Mouse (Mus musculus) intestine, embryonic 15.5 days (tissue): ENCODE measurements around the gene Tbxas1. TPM values are rescaled to one million over a fixed set of nuclear protein-coding genes. Genes with fewer than 3 reads are reported as not detected.

Experiments used
- ATAC-seq: fragments of 200-750 bp; cut with Nextera tagmentation; 2 replicates; pipeline ENCODE4 v1.8.0; 2017; ENCODE audit warnings: moderate TSS enrichment, moderate library complexity
- H3K27ac ChIP-seq: fragments of 300-500 bp; sonication (generic); 2 replicates; pipeline ENCODE4 v1.5.1; 2015; ENCODE audit warnings: mild to moderate bottlenecking, inconsistent platforms
- H3K27me3 ChIP-seq: fragments of 300-500 bp; sonication (generic); replicated peaks from 2 replicates; pipeline ENCODE4 v1.6.1; 2015; ENCODE audit warnings: inconsistent platforms
- H3K36me3 ChIP-seq: fragments of 300-500 bp; sonication (generic); 2 replicates; pipeline ENCODE4 v1.6.1; 2015; ENCODE audit warnings: inconsistent platforms
- H3K4me1 ChIP-seq: fragments of 300-500 bp; sonication (generic); replicated peaks from 2 replicates; pipeline ENCODE4 v1.6.1; 2015; ENCODE audit warnings: inconsistent platforms
- H3K4me2 ChIP-seq: fragments of 300-500 bp; sonication (generic); replicated peaks from 2 replicates; pipeline ENCODE4 v1.6.1; 2015; ENCODE audit warnings: mild to moderate bottlenecking, inconsistent platforms
- H3K4me3 ChIP-seq: fragments of 300-500 bp; sonication (generic); replicated peaks from 2 replicates; pipeline ENCODE4 v1.5.1; 2015; ENCODE audit warnings: inconsistent platforms
- H3K9ac ChIP-seq: fragments of 300-500 bp; sonication (generic); 2 replicates; pipeline ENCODE4 v1.6.1; 2015; ENCODE audit warnings: inconsistent platforms
- H3K9me3 ChIP-seq: fragments of 300-500 bp; sonication (generic); 2 replicates; pipeline ENCODE4 v1.6.1; 2016; ENCODE audit warnings: inconsistent platforms
- WGBS: fragments of 180-500 bp; shearing (Covaris S2); methylation state at CpG from one replicate; pipeline ENCODE4 v1.1.7; 2015; 5-methylcytosine and 5-hydroxymethylcytosine counted together
- polyA plus RNA-seq: library from polyadenylated mRNA; unstranded; fragments of >200 nt; fragmentation: Nextera tagmentation; extraction: Ambion mirVana; gene quantifications from 2 replicates; pipeline ENCODE4 v1.2.1, GENCODE M21; 2015

The Tbxas1 gene
- polyA plus RNA-seq, 1 experiment from 2014 or later, result 3.4 TPM

GRCm38 (mm10) chr6:38902820-38903439, 27.7 kb downstream of the Tbxas1 start:
- peak; percentile 42; the same call in 1 of the 2 replicates for ATAC-seq
- Histone ChIP-seq H3K4me1 (peaks cover 2% of the 10 kb centered on the region; the same call in 1 of the 2 replicates), H3K9me3 (no peaks in the 10 kb centered on the region), H3K27me3 (no peaks in the 10 kb centered on the region), H3K4me2 (no peak overlapping the region), H3K4me3 (no peak overlapping the region), H3K9ac (no peak overlapping the region), H3K27ac (no peak overlapping the region; the same call in 1 of the 2 replicates), H3K36me3 (no peaks in the 10 kb centered on the region)
- 79% methylated on average over 10 of the region's 10 CpGs for WGBS

DNA sequence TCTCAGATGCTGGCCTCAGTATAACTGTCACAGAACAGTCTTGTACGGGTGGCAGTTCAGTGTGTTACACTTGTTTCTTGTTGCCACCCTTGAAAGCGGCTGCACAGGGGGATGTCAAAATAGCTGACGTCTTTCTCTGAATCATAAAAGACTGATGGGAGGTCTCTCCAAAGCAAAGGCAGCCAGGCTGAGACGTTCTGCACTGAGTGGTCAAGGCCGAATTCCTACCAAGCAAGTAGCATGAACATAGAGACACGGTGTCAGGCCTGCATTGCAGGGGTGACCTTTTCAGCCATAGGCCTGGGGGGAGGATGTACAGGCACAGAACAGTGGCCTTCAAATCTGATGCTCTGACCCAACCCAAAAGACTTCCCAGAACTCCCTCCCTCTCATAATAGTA, 30.8 kb downstream of the Tbxas1 start:
- H3K27me3 ChIP-seq, result no peaks in the 10 kb centered on the region
- no peak for ATAC-seq
- H3K4me3 ChIP-seq, result no peak overlapping the region
- H3K9ac ChIP-seq, result no peak overlapping the region
- H3K36me3 ChIP-seq, result no peaks in the 10 kb centered on the region
- no peak overlapping the region for H3K27ac ChIP-seq
- H3K4me2 ChIP-seq, result no peak overlapping the region
- WGBS, result 82% methylated on average over 6 of the region's 6 CpGs
- 0 out of 2 replicates have a peak, but pooled peaks cover 5% of the 10 kb centered on the region for H3K4me1 ChIP-seq
- no peaks in the 10 kb centered on the region for H3K9me3 ChIP-seq

DNA sequence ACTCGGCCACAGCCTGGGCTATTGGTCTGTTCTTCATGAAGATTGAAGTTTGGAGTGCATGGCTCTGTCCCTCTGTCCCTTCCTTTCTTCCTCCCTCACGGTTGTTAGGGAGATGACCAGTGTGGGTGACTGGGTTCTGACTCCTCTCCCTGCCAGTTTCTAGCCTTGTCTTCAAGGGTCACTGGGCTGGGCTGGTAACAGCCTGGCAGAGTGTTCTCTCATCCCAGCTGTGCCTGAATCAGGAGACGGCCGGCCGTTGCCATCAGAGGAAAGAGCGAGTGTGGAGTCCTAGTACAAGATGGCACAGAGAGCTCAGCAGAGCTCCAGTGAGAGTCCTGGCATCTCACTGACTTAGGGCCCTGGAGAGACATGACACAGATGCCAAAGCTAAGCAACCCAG, 33.2 kb downstream of the Tbxas1 start:
- Histone ChIP-seq H3K9ac (no peak overlapping the region), H3K36me3 (no peaks in the 10 kb centered on the region), H3K4me2 (no peak overlapping the region), H3K27ac (no peak overlapping the region), H3K4me1 (0 out of 2 replicates have a peak, but pooled peaks cover 9% of the 10 kb centered on the region), H3K27me3 (no peaks in the 10 kb centered on the region), H3K9me3 (no peaks in the 10 kb centered on the region), H3K4me3 (no peak overlapping the region)
- WGBS, result 83% methylated on average over 6 of the region's 6 CpGs
- ATAC-seq, result no peak

DNA sequence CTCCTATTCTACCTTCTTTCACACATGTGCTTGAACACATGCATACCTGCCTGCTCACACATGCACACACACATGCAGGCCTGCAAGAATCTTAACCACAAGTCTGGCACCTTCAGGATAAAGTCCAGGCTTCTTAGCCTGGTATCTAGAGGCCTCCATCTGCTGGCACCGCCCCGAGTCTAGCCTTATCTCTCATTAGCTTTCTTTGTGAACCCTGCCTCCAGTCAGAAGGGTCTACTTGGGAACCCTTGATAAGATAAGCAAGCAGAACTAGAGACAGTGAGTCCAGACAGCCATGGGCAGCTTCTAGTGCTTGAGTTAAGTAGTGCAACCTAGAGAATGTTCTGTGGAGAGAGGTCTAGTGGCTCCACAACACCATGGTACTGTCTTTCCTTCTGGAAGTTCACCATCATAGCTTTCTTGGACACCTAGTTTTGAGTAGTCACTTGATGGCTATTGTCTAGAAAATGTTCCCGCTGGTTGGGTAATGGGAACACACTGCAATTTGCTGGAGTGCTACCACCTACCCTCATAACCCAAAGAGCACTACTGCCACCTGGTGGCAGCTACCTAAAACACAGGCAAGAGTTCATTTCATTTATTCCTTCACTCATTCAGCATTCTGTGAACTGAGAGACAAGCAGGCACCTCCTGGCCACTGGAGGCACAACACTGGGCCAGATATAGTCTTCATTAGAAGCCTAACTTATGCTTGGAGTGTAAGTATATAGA, 35.8 kb downstream of the Tbxas1 start:
- 61% methylated on average over 3 of the region's 3 CpGs for WGBS
- no peaks in the 10 kb centered on the region for H3K36me3 ChIP-seq
- H3K4me3 ChIP-seq, result no peak overlapping the region
- no peak overlapping the region for H3K9ac ChIP-seq
- H3K27me3 ChIP-seq, result no peaks in the 10 kb centered on the region
- H3K27ac ChIP-seq, result peak overlapping the region; percentile 33; the same call in 1 of the 2 replicates
- ATAC-seq, result peak; percentile 94
- 0 out of 2 replicates have a peak, but pooled peaks cover 11% of the 10 kb centered on the region for H3K4me1 ChIP-seq
- no peak overlapping the region for H3K4me2 ChIP-seq
- no peaks in the 10 kb centered on the region for H3K9me3 ChIP-seq

DNA sequence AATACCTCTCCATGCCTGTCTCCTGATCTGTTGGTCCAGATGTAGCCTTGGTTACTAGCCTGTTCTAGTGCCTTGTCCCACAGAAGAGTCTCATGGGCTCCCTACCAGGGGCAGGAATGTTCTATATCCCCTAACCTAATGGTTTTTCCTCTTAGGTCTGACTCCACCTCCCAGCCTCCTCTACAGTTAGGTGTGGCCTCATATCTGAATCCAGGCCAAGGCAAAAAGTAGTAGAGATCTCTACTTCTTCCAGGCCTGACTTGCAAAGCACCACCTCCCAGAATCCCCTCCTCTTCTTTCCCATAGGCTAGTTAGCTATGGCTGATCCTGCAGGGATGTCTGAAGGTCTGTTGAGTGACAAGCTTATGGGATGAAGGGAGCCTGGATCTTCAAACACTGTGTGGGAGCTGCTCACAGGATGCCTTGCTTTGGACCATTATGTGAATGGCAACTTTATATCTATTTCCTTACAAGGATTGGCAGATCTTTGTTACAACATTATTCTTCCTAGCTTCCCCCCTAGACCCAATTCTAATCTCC, 37.0 kb downstream of the Tbxas1 start:
- no peaks in the 10 kb centered on the region for H3K9me3 ChIP-seq

GRCm38 (mm10) chr6:38912845-38913244, 37.6 kb downstream of the Tbxas1 start:
- Histone ChIP-seq H3K9me3 (no peaks in the 10 kb centered on the region), H3K4me1 (0 out of 2 replicates have a peak, but pooled peaks cover 14% of the 10 kb centered on the region), H3K4me3 (no peak overlapping the region), H3K36me3 (no peaks in the 10 kb centered on the region), H3K9ac (no peak overlapping the region), H3K27me3 (no peaks in the 10 kb centered on the region), H3K4me2 (no peak overlapping the region), H3K27ac (no peak overlapping the region)
- no peak for ATAC-seq
- WGBS, result 81% methylated on average over 9 of the region's 9 CpGs

More for the DNA sequence above, 37.0 kb downstream of the Tbxas1 start:
- H3K36me3 ChIP-seq, result no peaks in the 10 kb centered on the region
- H3K9ac ChIP-seq, result no peak overlapping the region
- H3K27me3 ChIP-seq, result no peaks in the 10 kb centered on the region
- H3K27ac ChIP-seq, result no peak overlapping the region
- no peak for ATAC-seq
- 0 out of 2 replicates have a peak, but pooled peaks cover 14% of the 10 kb centered on the region for H3K4me1 ChIP-seq
- no peak overlapping the region for H3K4me3 ChIP-seq
- H3K4me2 ChIP-seq, result no peak overlapping the region

GRCm38 (mm10) chr6:38913386-38914042, 38.3 kb downstream of the Tbxas1 start:
- Histone ChIP-seq H3K36me3 (no peaks in the 10 kb centered on the region), H3K27ac (no peak overlapping the region), H3K9me3 (no peaks in the 10 kb centered on the region), H3K4me2 (no peak overlapping the region), H3K4me3 (no peak overlapping the region), H3K27me3 (no peaks in the 10 kb centered on the region), H3K4me1 (peaks cover 15% of the 10 kb centered on the region; the same call in 1 of the 2 replicates), H3K9ac (no peak overlapping the region)
- 77% methylated on average over 13 of the region's 13 CpGs for WGBS
- ATAC-seq, result no peak

- peaks cover 17% of the 10 kb centered on the region; the same call in 1 of the 2 replicates for H3K4me1 ChIP-seq
- H3K9me3 ChIP-seq, result no peaks in the 10 kb centered on the region
- ATAC-seq, result no peak
- H3K27me3 ChIP-seq, result no peaks in the 10 kb centered on the region
- no peak overlapping the region for H3K4me2 ChIP-seq
- no peak overlapping the region for H3K4me3 ChIP-seq
- H3K36me3 ChIP-seq, result no peaks in the 10 kb centered on the region
- 81% methylated on average over 10 of the region's 10 CpGs for WGBS
- H3K27ac ChIP-seq, result no peak overlapping the region
- H3K9ac ChIP-seq, result no peak overlapping the region
These were observed 39.0 kb downstream of the Tbxas1 start for GRCm38 (mm10) chr6:38914181-38914580.

- 42% methylated on average over 5 of the region's 5 CpGs for WGBS
- Histone ChIP-seq H3K9ac (no peak overlapping the region), H3K4me2 (no peak overlapping the region), H3K36me3 (no peaks in the 10 kb centered on the region), H3K27ac (no peak overlapping the region; the same call in 1 of the 2 replicates), H3K9me3 (no peaks in the 10 kb centered on the region), H3K4me3 (no peak overlapping the region), H3K27me3 (no peaks in the 10 kb centered on the region), H3K4me1 (peaks cover 17% of the 10 kb centered on the region; the same call in 1 of the 2 replicates)
- no peak for ATAC-seq
These were observed 40.6 kb downstream of the Tbxas1 start for GRCm38 (mm10) chr6:38915776-38916175.

GRCm38 (mm10) chr6:38916571-38916970, 41.4 kb downstream of the Tbxas1 start:
- Histone ChIP-seq H3K9ac (no peak overlapping the region), H3K9me3 (no peaks in the 10 kb centered on the region), H3K4me1 (peaks cover 16% of the 10 kb centered on the region; the same call in 1 of the 2 replicates), H3K4me2 (no peak overlapping the region), H3K36me3 (no peaks in the 10 kb centered on the region), H3K27me3 (no peaks in the 10 kb centered on the region), H3K4me3 (no peak overlapping the region), H3K27ac (no peak overlapping the region)
- no peak for ATAC-seq
- WGBS, result 50% methylated on average over 4 of the region's 4 CpGs

- no peak overlapping the region for H3K4me2 ChIP-seq
- no peaks in the 10 kb centered on the region for H3K27me3 ChIP-seq
- H3K27ac ChIP-seq, result no peak overlapping the region
- H3K9ac ChIP-seq, result no peak overlapping the region
- WGBS, result 45% methylated on average over 3 of the region's 3 CpGs
- no peak for ATAC-seq
- H3K9me3 ChIP-seq, result no peaks in the 10 kb centered on the region
- H3K4me1 ChIP-seq, result peaks cover 19% of the 10 kb centered on the region; the same call in 1 of the 2 replicates
- no peaks in the 10 kb centered on the region for H3K36me3 ChIP-seq
- no peak overlapping the region for H3K4me3 ChIP-seq
These were observed 42.2 kb downstream of the Tbxas1 start for GRCm38 (mm10) chr6:38917415-38917814.

- ATAC-seq, result no peak
- peak overlapping the region; percentile 51 for H3K27ac ChIP-seq
- no peaks in the 10 kb centered on the region for H3K36me3 ChIP-seq
- H3K27me3 ChIP-seq, result no peaks in the 10 kb centered on the region
- WGBS, result 68% methylated on average over 4 of the region's 4 CpGs
- 0 out of 2 replicates have a peak overlapping the region, but pooled peaks have one; percentile 7 for H3K4me2 ChIP-seq
- H3K4me1 ChIP-seq, result peaks cover 24% of the 10 kb centered on the region; the same call in 1 of the 2 replicates
- H3K9ac ChIP-seq, result no peak overlapping the region
- no peak overlapping the region for H3K4me3 ChIP-seq
- H3K9me3 ChIP-seq, result no peaks in the 10 kb centered on the region
These were observed 43.5 kb downstream of the Tbxas1 start for GRCm38 (mm10) chr6:38918728-38919127.
